ENCODE assay signal across 11 mouse cellular contexts in genomic region chr1:89554969-89555856, GRCm38 (mm10).
A peak's percentile ranks its signal among the peaks of the same experiment; 100 is the strongest.
DNase-seq lines count a peak whose midpoint lies in the region; ATAC-seq and TF ChIP-seq lines count a peak whose summit lies in the region.
"Had no signal": no experiment of that assay in that cellular context is flagged by ENCODE, and none has a peak within 500 bp of the region (broad histone marks: within the 10 kb centered on the region; RNA-seq: fewer than 3 reads in every experiment).

No protein-coding gene starts in this region.

- peak overlapping the region; percentile 30; the same call in 1 of the 2 replicates for H3K27ac ChIP-seq in liver, postnatal 0 days (ENCODE audit: low read depth)

- no peak overlapping the region for H3K9ac ChIP-seq in liver, postnatal 0 days (replicated peaks)

- TF ChIP-seq CTCF in liver, postnatal 0 days (IDR thresholded peaks at IDR 0.05; ENCODE audit: low read depth): no peak

- peak; percentile 79 for ATAC-seq in liver, postnatal 0 days
- peak; percentile 34 for ATAC-seq in common myeloid progenitor, adult 5-6 weeks (replicated peaks; ENCODE audit: low read depth, poor library complexity, severe bottlenecking)
- ATAC-seq in hematopoietic stem cell, adult 5-6 weeks (replicated peaks in 1 of 2; ENCODE audit: insufficient read depth in 1 of 2, low FRiP score in 2 of 2, low TSS enrichment in 1 of 2, low read depth in 1 of 2, poor library complexity in 2 of 2, severe bottlenecking in 2 of 2): peak; percentile 44
- peak; percentile 75 for ATAC-seq in neutrophil, adult 5-6 weeks (ENCODE audit: extremely low read depth, insufficient number of reproducible peaks, low FRiP score, poor library complexity, severe bottlenecking)

- 64% methylated on average over 18 of the region's 18 CpGs for WGBS in liver, postnatal 0 days (ENCODE audit: insufficient replicate concordance)

- no peaks in the 10 kb centered on the region for H3K9me3 ChIP-seq in liver, postnatal 0 days (ENCODE audit: low read length)

- DNase-seq in liver, postnatal 0 days: peak; percentile 32
- DNase-seq in liver: no peak
- DNase-seq in spleen, postnatal 36 days (ENCODE audit: low spot score in 2 of 2): no peak
- no peak for DNase-seq in layer of hippocampus, postnatal 10 days (ENCODE audit: low spot score in 2 of 2)
- DNase-seq in left cerebral cortex, postnatal 10 days (ENCODE audit: extremely low spot score in 1 of 2, low spot score in 2 of 2): no peak
- DNase-seq: cerebellum, adult 11 months had no signal

- H3K36me3 ChIP-seq in liver, postnatal 0 days (replicated peaks; ENCODE audit: insufficient read depth, low read length): no peaks in the 10 kb centered on the region
- H3K36me3 ChIP-seq: G1E had no signal

- intact Hi-C loops in left cerebral cortex, postnatal 10 days (cut with DNase I): no loop called here

- TF ChIP-seq EP300 in liver, postnatal 0 days (IDR thresholded peaks at IDR 0.05; ENCODE audit: low read depth): no peak

- H3K4me3 ChIP-seq in liver, postnatal 0 days (ENCODE audit: low read depth, low read length): no peak overlapping the region

- H3K4me1 ChIP-seq in liver, postnatal 0 days (ENCODE audit: insufficient read depth): peaks cover 9% of the 10 kb centered on the region

- H3K4me2 ChIP-seq in liver, postnatal 0 days (ENCODE audit: low read depth, low read length): no peak overlapping the region
- H3K4me2 ChIP-seq: midbrain, embryonic 11.5 days had no signal

- no peaks in the 10 kb centered on the region for H3K27me3 ChIP-seq in liver, postnatal 0 days (ENCODE audit: insufficient read depth, low read length)
